Mouse (Mus musculus): ENCODE measurements around the gene Tmem117. TPM values are rescaled to one million over a fixed set of nuclear protein-coding genes. Genes with fewer than 3 reads are reported as not detected.

Gene Tmem117
- polyA plus RNA-seq, 1 experiment: 0.18 TPM

GRCm38 (mm10) chr15:95075356-95075755, 446.3 kb downstream of the Tmem117 start:
- Histone ChIP-seq H3K4me1 (no peaks in the 10 kb centered on the region), H3K36me3 (replicated peaks; ENCODE audit: low read length) (no peaks in the 10 kb centered on the region), H3K4me3 (replicated peaks) (no peak overlapping the region), H3K9me3 (peaks cover 49% of the 10 kb centered on the region), H3K27me3 (replicated peaks) (no peaks in the 10 kb centered on the region)
- no peak for TF ChIP-seq GATA1 (IDR thresholded peaks at IDR 0.05; ENCODE audit: borderline replicate concordance, low read length)
- TF ChIP-seq FLI1 (IDR thresholded peaks at IDR 0.05; ENCODE audit: low read length): no peak

- TF ChIP-seq FLI1 (IDR thresholded peaks at IDR 0.05; ENCODE audit: low read length): no peak
- TF ChIP-seq GATA1 (IDR thresholded peaks at IDR 0.05; ENCODE audit: borderline replicate concordance, low read length): no peak
- H3K4me1 ChIP-seq: no peaks in the 10 kb centered on the region
- peaks cover 56% of the 10 kb centered on the region for H3K9me3 ChIP-seq
- H3K36me3 ChIP-seq (replicated peaks; ENCODE audit: low read length): no peaks in the 10 kb centered on the region
- H3K4me3 ChIP-seq (replicated peaks): no peak overlapping the region
- H3K27me3 ChIP-seq (replicated peaks): no peaks in the 10 kb centered on the region
These were observed 452.6 kb downstream of the Tmem117 start for GRCm38 (mm10) chr15:95081654-95082053.

GRCm38 (mm10) chr15:95085962-95086361, 456.9 kb downstream of the Tmem117 start:
- Histone ChIP-seq H3K9me3 (peaks cover 29% of the 10 kb centered on the region), H3K36me3 (replicated peaks; ENCODE audit: low read length) (no peaks in the 10 kb centered on the region), H3K4me1 (no peaks in the 10 kb centered on the region), H3K27me3 (replicated peaks) (no peaks in the 10 kb centered on the region), H3K4me3 (replicated peaks) (no peak overlapping the region)
- no peak for TF ChIP-seq GATA1 (IDR thresholded peaks at IDR 0.05; ENCODE audit: borderline replicate concordance, low read length)
- no peak for TF ChIP-seq FLI1 (IDR thresholded peaks at IDR 0.05; ENCODE audit: low read length)

- Histone ChIP-seq H3K36me3 (replicated peaks; ENCODE audit: low read length) (no peaks in the 10 kb centered on the region), H3K27me3 (replicated peaks) (no peaks in the 10 kb centered on the region), H3K9me3 (peaks cover 36% of the 10 kb centered on the region), H3K4me1 (no peaks in the 10 kb centered on the region), H3K4me3 (replicated peaks) (no peak overlapping the region)
- TF ChIP-seq FLI1 (IDR thresholded peaks at IDR 0.05; ENCODE audit: low read length) (no peak), GATA1 (IDR thresholded peaks at IDR 0.05; ENCODE audit: borderline replicate concordance, low read length) (no peak)
These were observed 471.1 kb downstream of the Tmem117 start for GRCm38 (mm10) chr15:95100133-95100532.

GRCm38 (mm10) chr15:95101522-95101921, 472.5 kb downstream of the Tmem117 start:
- Histone ChIP-seq H3K9me3 (peaks cover 44% of the 10 kb centered on the region), H3K4me1 (no peaks in the 10 kb centered on the region), H3K36me3 (replicated peaks; ENCODE audit: low read length) (no peaks in the 10 kb centered on the region), H3K27me3 (replicated peaks) (no peaks in the 10 kb centered on the region), H3K4me3 (replicated peaks) (no peak overlapping the region)
- TF ChIP-seq GATA1 (IDR thresholded peaks at IDR 0.05; ENCODE audit: borderline replicate concordance, low read length) (no peak), FLI1 (IDR thresholded peaks at IDR 0.05; ENCODE audit: low read length) (no peak)

GRCm38 (mm10) chr15:95107246-95107809, 478.3 kb downstream of the Tmem117 start:
- H3K36me3 ChIP-seq (replicated peaks; ENCODE audit: low read length): no peaks in the 10 kb centered on the region
- H3K4me3 ChIP-seq (replicated peaks): no peak overlapping the region
- no peaks in the 10 kb centered on the region for H3K4me1 ChIP-seq
- peaks cover 45% of the 10 kb centered on the region for H3K9me3 ChIP-seq
- TF ChIP-seq GATA1 (IDR thresholded peaks at IDR 0.05; ENCODE audit: borderline replicate concordance, low read length) (no peak), FLI1 (IDR thresholded peaks at IDR 0.05; ENCODE audit: low read length) (no peak)
- no peaks in the 10 kb centered on the region for H3K27me3 ChIP-seq (replicated peaks)

- TF ChIP-seq GATA1 (IDR thresholded peaks at IDR 0.05; ENCODE audit: borderline replicate concordance, low read length) (no peak), FLI1 (IDR thresholded peaks at IDR 0.05; ENCODE audit: low read length) (no peak)
- Histone ChIP-seq H3K36me3 (replicated peaks; ENCODE audit: low read length) (no peaks in the 10 kb centered on the region), H3K9me3 (peaks cover 41% of the 10 kb centered on the region), H3K27me3 (replicated peaks) (no peaks in the 10 kb centered on the region), H3K4me1 (no peaks in the 10 kb centered on the region), H3K4me3 (replicated peaks) (no peak overlapping the region)
These were observed 479.6 kb downstream of the Tmem117 start for GRCm38 (mm10) chr15:95108626-95109025.

GRCm38 (mm10) chr15:95131401-95131800, 502.4 kb downstream of the Tmem117 start:
- H3K27me3 ChIP-seq (replicated peaks): no peaks in the 10 kb centered on the region
- H3K36me3 ChIP-seq (replicated peaks; ENCODE audit: low read length): no peaks in the 10 kb centered on the region
- no peak overlapping the region for H3K4me3 ChIP-seq (replicated peaks)
- TF ChIP-seq GATA1 (IDR thresholded peaks at IDR 0.05; ENCODE audit: borderline replicate concordance, low read length) (no peak), FLI1 (IDR thresholded peaks at IDR 0.05; ENCODE audit: low read length) (no peak)
- H3K9me3 ChIP-seq: peaks cover 35% of the 10 kb centered on the region
- H3K4me1 ChIP-seq: peaks cover 3% of the 10 kb centered on the region; the same call in 1 of the 2 replicates

- Histone ChIP-seq H3K9me3 (peaks cover 34% of the 10 kb centered on the region), H3K36me3 (replicated peaks; ENCODE audit: low read length) (no peaks in the 10 kb centered on the region), H3K4me1 (peaks cover 4% of the 10 kb centered on the region; the same call in 1 of the 2 replicates), H3K4me3 (replicated peaks) (peak overlapping the region; percentile 83), H3K27me3 (replicated peaks) (no peaks in the 10 kb centered on the region)
- no peak for TF ChIP-seq FLI1 (IDR thresholded peaks at IDR 0.05; ENCODE audit: low read length)
- TF ChIP-seq GATA1 (IDR thresholded peaks at IDR 0.05; ENCODE audit: borderline replicate concordance, low read length): no peak; the same call in 2 of the 3 replicates
These were observed 507.0 kb downstream of the Tmem117 start for GRCm38 (mm10) chr15:95135926-95136609.
